Mouse (Mus musculus) testis, adult 2 months (tissue): ENCODE data around the gene Vps52. TPM values are rescaled to one million over a fixed set of nuclear protein-coding genes. Genes with fewer than 3 reads are reported as not detected.

Experiments
- H3K27ac ChIP-seq: fragments of 200-500 bp; 2 replicates; pipeline ENCODE4 v1.5.1; 2012; ENCODE audit warnings: low read depth, low read length; ENCODE audit not compliant: control insufficient read depth, insufficient read depth
- H3K27me3 ChIP-seq: fragments of 200-500 bp; 2 replicates; pipeline ENCODE4 v1.6.1; 2012; ENCODE audit warnings: mild to moderate bottlenecking, low read length, moderate library complexity; ENCODE audit not compliant: control insufficient read depth, insufficient read depth
- H3K36me3 ChIP-seq: fragments of 200-500 bp; 2 replicates; pipeline ENCODE4 v1.6.1; 2012; ENCODE audit warnings: mild to moderate bottlenecking, low read length; ENCODE audit not compliant: control insufficient read depth, insufficient read depth
- H3K4me1 ChIP-seq: fragments of 200-500 bp; 2 replicates; pipeline ENCODE4 v1.6.1; 2012; ENCODE audit warnings: low read length; ENCODE audit not compliant: control insufficient read depth, insufficient read depth
- H3K4me3 ChIP-seq: fragments of 200-500 bp; 2 replicates; pipeline ENCODE4 v1.5.1; 2012; ENCODE audit warnings: low read depth, mild to moderate bottlenecking, low read length, moderate library complexity, mixed read lengths; ENCODE audit not compliant: control insufficient read depth
- CTCF ChIP-seq: fragments of 200-500 bp; IDR thresholded peaks from 2 replicates; pipeline ENCODE4 v1.5.1; 2012; ENCODE audit warnings: low read depth, mild to moderate bottlenecking, inconsistent platforms, low read length, moderate library complexity; ENCODE audit not compliant: control insufficient read depth, insufficient read depth, insufficient replicate concordance
- POLR2A ChIP-seq: fragments of 200-500 bp; IDR thresholded peaks from 2 replicates; pipeline ENCODE4 v1.6.1; 2012; ENCODE audit warnings: low read depth, mild to moderate bottlenecking, inconsistent platforms, low read length, moderate library complexity; ENCODE audit not compliant: control insufficient read depth
- polyA plus RNA-seq: library from polyadenylated mRNA; depleted of rRNA; stranded (reverse); fragments of >200 nt; gene quantifications from 2 replicates; pipeline ENCODE4 v1.2.3, GENCODE M21; 2012; rRNA removed

Gene Vps52
- polyA plus RNA-seq, 1 experiment, result 45.7 TPM

- Histone ChIP-seq H3K27ac (no peak overlapping the region), H3K4me1 (peaks cover 9% of the 10 kb centered on the region), H3K4me3 (no peak overlapping the region), H3K36me3 (no peaks in the 10 kb centered on the region), H3K27me3 (no peaks in the 10 kb centered on the region)
- no peak for TF ChIP-seq POLR2A
- TF ChIP-seq CTCF, result peak; percentile 79; the same call in 1 of the 2 replicates
Measured at GRCm38 (mm10) chr17:34003426-34003825, 47.8 kb downstream of the Vps52 start.

GRCm38 (mm10) chr17:34006570-34006969 lies 51.0 kb downstream of the Vps52 start:
- Histone ChIP-seq H3K27ac (no peak overlapping the region), H3K36me3 (no peaks in the 10 kb centered on the region), H3K4me1 (no peaks in the 10 kb centered on the region), H3K4me3 (no peak overlapping the region), H3K27me3 (no peaks in the 10 kb centered on the region)
- no peak for TF ChIP-seq CTCF
- no peak for TF ChIP-seq POLR2A

DNA sequence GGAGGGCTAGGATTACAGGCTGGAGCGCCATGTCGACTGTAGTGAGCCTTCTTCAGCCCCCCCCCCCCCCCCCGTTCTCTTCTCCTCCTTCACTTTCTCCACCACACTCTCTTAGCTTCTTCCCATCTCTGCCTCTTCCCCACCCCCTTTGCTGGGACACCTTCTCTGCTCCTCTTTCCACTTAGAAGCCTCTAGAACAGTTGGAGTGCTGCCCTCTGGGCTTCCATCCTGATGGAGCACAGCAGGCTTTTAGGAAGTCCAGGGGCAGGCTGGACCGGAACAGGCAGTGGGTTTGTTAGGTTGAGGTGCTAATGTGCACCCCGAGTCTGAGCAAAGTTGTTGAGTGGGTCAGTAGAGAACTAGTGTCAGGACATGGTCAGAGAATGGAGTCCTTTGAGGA lies 54.5 kb downstream of the Vps52 start:
- TF ChIP-seq CTCF (no peak), POLR2A (no peak)
- H3K4me3 ChIP-seq, result no peak overlapping the region

GRCm38 (mm10) chr17:34013436-34013835 lies 57.8 kb downstream of the Vps52 start:
- Histone ChIP-seq H3K27ac (no peak overlapping the region), H3K36me3 (no peaks in the 10 kb centered on the region), H3K4me3 (no peak overlapping the region), H3K27me3 (no peaks in the 10 kb centered on the region), H3K4me1 (no peaks in the 10 kb centered on the region)
- TF ChIP-seq POLR2A, result no peak
- TF ChIP-seq CTCF, result no peak

More for the DNA sequence above, 54.5 kb downstream of the Vps52 start:
- H3K4me1 ChIP-seq, result no peaks in the 10 kb centered on the region
- H3K27ac ChIP-seq, result no peak overlapping the region
- no peaks in the 10 kb centered on the region for H3K36me3 ChIP-seq
- no peaks in the 10 kb centered on the region for H3K27me3 ChIP-seq

Other genes with a start within 250 kb of the Vps52 start
- gene March2, start 237.1 kb upstream of the Vps52 start, polyA plus RNA-seq, result 92.4 and 96.3 TPM in 2 replicates
- gene Rab11b, start 195.3 kb upstream of the Vps52 start, polyA plus RNA-seq, result 184 and 196 TPM in 2 replicates
- gene Angptl4, start 174.0 kb upstream of the Vps52 start, polyA plus RNA-seq, result 3.3 and 4.3 TPM in 2 replicates
- 146 and 156 TPM in 2 replicates for gene Kank3, start 145.3 kb upstream of the Vps52 start, polyA plus RNA-seq
- 716 and 819 TPM in 2 replicates for gene Rps28, start 131.2 kb upstream of the Vps52 start, polyA plus RNA-seq
- 601 and 663 TPM in 2 replicates for gene Ndufa7, start 131.2 kb upstream of the Vps52 start, polyA plus RNA-seq
- 264 and 291 TPM in 2 replicates for gene Cd320, start 112.7 kb upstream of the Vps52 start, polyA plus RNA-seq
- not detected in 2 replicates for gene Gm7029, start 82.0 kb upstream of the Vps52 start, polyA plus RNA-seq
- gene Kifc1, start 65.2 kb upstream of the Vps52 start, polyA plus RNA-seq, result 7.7 and 8.6 TPM in 2 replicates
- not detected in 2 replicates for gene Platr17, start 50.7 kb upstream of the Vps52 start, polyA plus RNA-seq
- gene Daxx, start 46.4 kb upstream of the Vps52 start, polyA plus RNA-seq, result 157 and 183 TPM in 2 replicates
- 71.7 and 80.8 TPM in 2 replicates for gene Tapbp, start 39.9 kb upstream of the Vps52 start, polyA plus RNA-seq
- 65.0 and 66.5 TPM in 2 replicates for gene Zbtb22, start 39.9 kb upstream of the Vps52 start, polyA plus RNA-seq
- gene Rgl2, start 26.3 kb upstream of the Vps52 start, polyA plus RNA-seq, result 83.4 and 93.0 TPM in 2 replicates
- gene Pfdn6, start 15.5 kb upstream of the Vps52 start, polyA plus RNA-seq, result 54.8 and 58.7 TPM in 2 replicates
- 25.1 and 25.4 TPM in 2 replicates for gene Wdr46, start 15.2 kb upstream of the Vps52 start, polyA plus RNA-seq
- 9.1 and 10.4 TPM in 2 replicates for gene B3galt4, start 4.3 kb upstream of the Vps52 start, polyA plus RNA-seq
- 212 and 239 TPM in 2 replicates for gene Rps18, start 189 bp downstream of the Vps52 start, polyA plus RNA-seq
- 276 and 298 TPM in 2 replicates for gene H2-K1, start 44.5 kb downstream of the Vps52 start, polyA plus RNA-seq
- 27.8 and 31.4 TPM in 2 replicates for gene Ring1, start 68.9 kb downstream of the Vps52 start, polyA plus RNA-seq
- gene H2-Ke6, start 72.2 kb downstream of the Vps52 start, polyA plus RNA-seq, result 24.5 and 25.0 TPM in 2 replicates
- 33.4 and 36.3 TPM in 2 replicates for gene Slc39a7, start 75.9 kb downstream of the Vps52 start, polyA plus RNA-seq
- gene Rxrb, start 76.0 kb downstream of the Vps52 start, polyA plus RNA-seq, result 25.5 and 28.0 TPM in 2 replicates
- gene Col11a2, start 83.6 kb downstream of the Vps52 start, polyA plus RNA-seq, result 2.4 and 2.8 TPM in 2 replicates
- 0.10 and 0.22 TPM in 2 replicates for gene H2-Oa, start 136.5 kb downstream of the Vps52 start, polyA plus RNA-seq
- 33.8 and 40.7 TPM in 2 replicates for gene H2-DMa, start 163.7 kb downstream of the Vps52 start, polyA plus RNA-seq
- 164 and 178 TPM in 2 replicates for gene Brd2, start 166.8 kb downstream of the Vps52 start, polyA plus RNA-seq
- gene H2-DMb2, start 187.5 kb downstream of the Vps52 start, polyA plus RNA-seq, result 0.27 and 0.41 TPM in 2 replicates
- gene H2-DMb1, start 197.3 kb downstream of the Vps52 start, polyA plus RNA-seq, result 8.0 and 9.5 TPM in 2 replicates
- gene Tap1, start 231.7 kb downstream of the Vps52 start, polyA plus RNA-seq, result 1.5 TPM in 2 replicates
- 1.7 TPM in 2 replicates for gene Psmb9, start 232.0 kb downstream of the Vps52 start, polyA plus RNA-seq
- 2.0 and 2.3 TPM in 2 replicates for gene Psmb8, start 241.9 kb downstream of the Vps52 start, polyA plus RNA-seq
- gene Tap2, start 247.7 kb downstream of the Vps52 start, polyA plus RNA-seq, result 1.3 and 2.0 TPM in 2 replicates